Mouse (Mus musculus) cortical plate, adult 2 months (tissue): ENCODE results near the gene BC035044. TPM values are rescaled to one million over a fixed set of nuclear protein-coding genes. Genes with fewer than 3 reads are reported as not detected.
"Not testable (repeated sequence)": the region's sequence is repeated elsewhere in the genome, so short reads cannot be mapped to it uniquely, and the experiment has no call there.

Source experiments
- H3K27ac ChIP-seq: fragments of 200-500 bp; 2 replicates; pipeline ENCODE4 v1.5.1; 2012; ENCODE audit warnings: low read length, control low read depth, inconsistent platforms; ENCODE audit not compliant: insufficient read depth
- H3K4me1 ChIP-seq: fragments of 200-500 bp; 2 replicates; pipeline ENCODE4 v1.6.1; 2011; ENCODE audit warnings: low read length; ENCODE audit not compliant: control insufficient read depth, insufficient read depth
- H3K4me3 ChIP-seq: fragments of 200-500 bp; 2 replicates; pipeline ENCODE4 v1.5.1; 2011; ENCODE audit warnings: mild to moderate bottlenecking, low read length, control low read depth; ENCODE audit not compliant: insufficient read depth
- CTCF ChIP-seq: fragments of 200-500 bp; IDR thresholded peaks from 2 replicates; pipeline ENCODE4 v1.5.1; 2011; ENCODE audit warnings: mild to moderate bottlenecking, control low read depth, low read length; ENCODE audit not compliant: insufficient read depth; ENCODE audit errors: extremely low read depth
- POLR2A ChIP-seq: fragments of 200-500 bp; IDR thresholded peaks from 2 replicates; pipeline ENCODE4 v1.6.1; 2011; ENCODE audit warnings: mild to moderate bottlenecking, low read length, control low read depth; ENCODE audit not compliant: insufficient read depth; ENCODE audit errors: extremely low read depth
- polyA plus RNA-seq: library from polyadenylated mRNA; depleted of rRNA; stranded (reverse); fragments of >200 nt; gene quantifications from 2 replicates; pipeline ENCODE4 v1.2.3, GENCODE M21; 2012

The BC035044 gene
- polyA plus RNA-seq, 1 experiment: 2.2 TPM

GRCm38 (mm10) chr6:128842356-128842944, 48.5 kb downstream of the BC035044 start:
- H3K4me3 ChIP-seq: peak overlapping the region; percentile 84
- H3K4me1 ChIP-seq: peaks cover 4% of the 10 kb centered on the region; the same call in 1 of the 2 replicates
- H3K27ac ChIP-seq: peak overlapping the region; percentile 55; the same call in 1 of the 2 replicates
- TF ChIP-seq POLR2A (no peak), CTCF (no peak)

- no peak overlapping the region for H3K27ac ChIP-seq
- peak overlapping the region; percentile 84; the same call in 1 of the 2 replicates for H3K4me3 ChIP-seq
- no peak for TF ChIP-seq POLR2A
- no peak for TF ChIP-seq CTCF
- peaks cover 4% of the 10 kb centered on the region; the same call in 1 of the 2 replicates for H3K4me1 ChIP-seq
These were observed 49.4 kb downstream of the BC035044 start for GRCm38 (mm10) chr6:128841327-128842089.

- H3K4me1 ChIP-seq, H3K4me3 ChIP-seq, H3K27ac ChIP-seq: not testable (repeated sequence)
These were observed 50.3 kb downstream of the BC035044 start for GRCm38 (mm10) chr6:128840669-128841068.

GRCm38 (mm10) chr6:128839921-128840320, 51.0 kb downstream of the BC035044 start:
- no peak overlapping the region for H3K27ac ChIP-seq
- no peak for TF ChIP-seq POLR2A
- no peak for TF ChIP-seq CTCF
- H3K4me3 ChIP-seq: peak overlapping the region; percentile 98; the same call in 1 of the 2 replicates
- H3K4me1 ChIP-seq: peaks cover 2% of the 10 kb centered on the region; the same call in 1 of the 2 replicates

- peak overlapping the region; percentile 98 for H3K4me3 ChIP-seq
- peak overlapping the region; percentile 52 for H3K27ac ChIP-seq
- peaks cover 2% of the 10 kb centered on the region; the same call in 1 of the 2 replicates for H3K4me1 ChIP-seq
- peak; percentile 60 for TF ChIP-seq CTCF
- TF ChIP-seq POLR2A: no peak
These were observed 51.6 kb downstream of the BC035044 start for GRCm38 (mm10) chr6:128839266-128839771.

GRCm38 (mm10) chr6:128838342-128839265, 52.3 kb downstream of the BC035044 start:
- H3K27ac ChIP-seq: peak overlapping the region; percentile 62
- peak overlapping the region; percentile 98 for H3K4me3 ChIP-seq
- H3K4me1 ChIP-seq: no peaks in the 10 kb centered on the region
- TF ChIP-seq CTCF: no peak
- no peak for TF ChIP-seq POLR2A

GRCm38 (mm10) chr6:128837454-128838341, 53.2 kb downstream of the BC035044 start:
- peak overlapping the region; percentile 98 for H3K4me3 ChIP-seq
- no peak overlapping the region for H3K27ac ChIP-seq
- TF ChIP-seq POLR2A (no peak), CTCF (no peak)
- H3K4me1 ChIP-seq: no peaks in the 10 kb centered on the region

GRCm38 (mm10) chr6:128836955-128837334, 54.0 kb downstream of the BC035044 start:
- no peak overlapping the region; the same call in 1 of the 2 replicates for H3K4me3 ChIP-seq
- H3K4me1 ChIP-seq: no peaks in the 10 kb centered on the region
- no peak overlapping the region for H3K27ac ChIP-seq
- no peak for TF ChIP-seq CTCF
- no peak for TF ChIP-seq POLR2A
